Mouse (Mus musculus): Measurements from ENCODE around the gene Usp50.

Usp50 gene

DNA sequence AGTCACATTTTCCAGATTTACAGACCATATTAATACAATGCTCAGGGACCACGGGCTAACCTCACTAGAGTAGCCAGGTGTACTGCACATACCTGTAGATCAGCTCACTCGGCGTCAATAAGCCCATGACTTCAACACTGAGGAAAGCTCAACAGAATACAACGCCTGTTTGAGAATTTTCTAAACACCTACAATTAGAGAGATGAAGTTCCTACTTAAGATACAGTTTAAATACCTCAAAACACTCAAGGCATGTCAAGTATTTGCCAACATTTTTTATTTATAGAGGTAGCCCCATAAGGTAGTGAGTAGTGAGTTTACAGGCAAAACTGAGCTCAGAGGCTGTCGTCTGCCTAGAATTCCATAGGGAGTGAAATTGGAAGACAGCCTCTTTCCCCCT lies 39.9 kb downstream of the Usp50 start:
- DNase-seq (ENCODE audit: low spot score in 2 of 2) = no peak

DNA sequence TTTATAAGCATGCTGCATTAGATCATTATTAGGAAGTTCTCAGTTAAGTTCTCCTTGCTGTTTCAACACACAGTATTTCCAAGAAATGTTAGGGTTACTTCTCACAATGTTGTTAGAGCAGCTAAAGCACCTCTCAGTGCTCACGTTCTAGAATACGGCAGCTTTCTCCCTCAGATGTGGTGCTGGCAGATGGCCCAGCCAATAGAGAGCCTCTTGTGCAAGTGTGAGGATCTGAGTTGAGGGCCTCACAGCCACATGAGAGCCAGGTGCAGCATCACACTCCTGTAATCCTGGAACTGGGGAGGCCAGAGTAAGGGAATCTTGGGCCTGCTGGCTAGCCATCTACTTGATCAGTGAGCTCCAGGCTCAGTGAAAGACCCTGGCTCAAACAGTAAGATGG lies 43.0 kb downstream of the Usp50 start:
- no peak for DNase-seq (ENCODE audit: low spot score in 2 of 2)

DNA sequence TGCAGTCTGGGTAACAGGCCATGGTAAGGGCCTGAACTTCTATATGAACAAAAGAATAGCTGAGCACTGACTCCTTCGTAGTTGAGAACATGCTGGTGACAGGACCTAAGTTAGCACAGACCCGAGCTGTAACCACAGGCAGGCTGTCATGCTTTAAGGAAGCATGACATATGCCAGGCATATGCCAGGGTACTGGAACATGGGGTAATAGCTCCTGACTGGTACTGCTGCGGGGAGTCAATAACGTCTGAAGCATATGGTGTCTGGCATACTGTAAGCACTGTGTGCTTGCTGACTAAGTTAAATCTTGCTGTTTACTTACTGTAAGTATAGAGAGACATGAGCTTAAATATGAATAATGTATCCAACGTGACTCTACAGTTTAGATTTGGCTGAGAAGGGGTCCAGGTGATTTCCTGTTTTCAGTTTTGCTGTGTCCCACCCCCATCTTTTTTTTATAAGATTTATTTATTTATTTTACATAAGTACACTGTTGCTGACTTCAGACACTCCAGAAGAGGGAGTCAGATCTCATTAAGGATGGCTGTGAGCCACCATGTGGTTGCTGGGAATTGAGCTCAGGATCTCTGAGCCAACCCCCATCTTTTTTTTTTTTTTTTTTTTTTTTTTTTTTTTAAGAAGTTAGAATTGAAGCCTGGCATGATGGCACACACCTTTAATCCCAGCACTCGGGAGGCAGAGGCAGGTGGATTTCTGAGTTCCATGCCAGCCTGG lies 47.8 kb downstream of the Usp50 start:
- DNase-seq (ENCODE audit: low spot score in 2 of 2) = no peak

DNA sequence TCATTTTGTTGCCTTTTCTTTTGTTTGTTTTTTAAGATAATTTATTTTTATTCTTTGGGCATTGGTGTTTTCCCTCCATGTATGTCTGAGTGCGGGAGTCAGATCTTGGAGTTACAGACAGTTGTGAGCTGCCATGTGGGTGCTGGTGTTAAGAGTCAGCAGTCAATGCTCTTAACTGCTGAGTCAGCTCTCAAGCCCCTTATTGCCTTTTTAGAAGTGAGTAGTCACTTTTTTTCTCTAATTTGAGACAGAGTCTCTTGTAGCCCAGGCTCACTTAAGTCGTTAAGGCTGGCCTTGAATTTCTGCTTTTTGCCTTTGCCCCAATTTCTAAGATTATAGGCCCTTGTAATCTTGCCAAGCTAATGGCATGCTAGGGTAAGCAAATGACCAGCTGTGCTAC lies 52.8 kb downstream of the Usp50 start:
- no peak for DNase-seq (ENCODE audit: low spot score in 2 of 2)

DNA sequence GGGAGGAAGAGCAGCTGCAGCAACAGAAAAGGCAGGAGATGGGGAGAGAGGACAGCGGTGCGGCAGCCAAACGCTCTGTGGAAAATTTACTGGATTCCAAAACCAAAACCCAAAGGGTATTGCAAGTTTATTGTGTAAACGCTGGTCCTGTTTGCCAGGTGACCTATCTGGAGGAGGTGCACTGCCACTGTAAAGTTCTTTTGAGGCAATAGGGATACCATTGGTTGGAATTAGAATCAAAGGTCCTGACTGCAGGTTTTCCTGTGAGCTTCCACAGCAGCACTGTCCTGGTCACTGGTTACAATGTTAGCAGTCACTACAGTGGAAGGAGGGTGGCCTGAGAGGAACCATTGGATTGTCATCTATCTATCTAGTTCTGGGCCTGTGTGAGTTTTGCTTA lies 54.1 kb downstream of the Usp50 start:
- DNase-seq (ENCODE audit: low spot score in 2 of 2) = no peak

DNA sequence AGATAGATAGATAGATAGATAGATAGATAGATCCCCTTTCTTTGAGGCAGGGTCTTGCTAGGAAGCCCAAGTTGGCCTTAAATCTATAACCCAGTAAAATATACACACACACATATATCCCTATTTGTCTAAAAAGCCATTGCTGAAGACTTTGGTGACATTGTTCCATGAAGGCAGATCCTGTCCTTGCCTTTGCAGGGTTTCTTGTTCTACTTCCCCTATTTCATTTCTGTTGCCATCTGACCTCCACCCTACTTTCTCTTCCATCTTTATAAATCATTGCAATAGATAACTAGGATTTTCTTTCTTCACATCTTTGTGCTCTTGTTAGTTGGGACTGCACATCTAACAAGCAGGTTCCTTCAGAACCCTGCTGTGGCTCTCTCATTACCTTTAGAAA lies 70.3 kb downstream of the Usp50 start:
- no peak for DNase-seq (ENCODE audit: low spot score in 2 of 2)

DNA sequence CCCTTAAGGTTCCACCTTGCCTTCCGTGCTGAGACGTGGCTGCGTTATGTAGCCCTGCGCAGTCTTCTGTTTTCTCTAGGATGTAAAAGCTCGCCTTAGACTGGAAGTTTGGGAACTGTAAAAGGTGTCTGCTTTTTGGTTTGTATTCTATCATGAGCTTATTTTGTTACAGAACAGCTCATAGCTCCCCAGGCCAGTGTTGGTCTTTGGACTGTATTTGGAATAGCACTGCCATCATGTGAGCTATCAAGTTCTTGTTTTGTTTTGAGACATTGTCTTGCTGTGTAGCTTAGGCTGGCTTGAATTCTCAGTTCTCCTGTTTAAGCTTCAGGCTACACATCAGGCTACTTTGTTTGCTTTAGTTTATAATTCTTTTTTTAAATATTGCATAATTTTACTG lies 70.7 kb downstream of the Usp50 start:
- no peak for DNase-seq (ENCODE audit: low spot score in 2 of 2)

DNA sequence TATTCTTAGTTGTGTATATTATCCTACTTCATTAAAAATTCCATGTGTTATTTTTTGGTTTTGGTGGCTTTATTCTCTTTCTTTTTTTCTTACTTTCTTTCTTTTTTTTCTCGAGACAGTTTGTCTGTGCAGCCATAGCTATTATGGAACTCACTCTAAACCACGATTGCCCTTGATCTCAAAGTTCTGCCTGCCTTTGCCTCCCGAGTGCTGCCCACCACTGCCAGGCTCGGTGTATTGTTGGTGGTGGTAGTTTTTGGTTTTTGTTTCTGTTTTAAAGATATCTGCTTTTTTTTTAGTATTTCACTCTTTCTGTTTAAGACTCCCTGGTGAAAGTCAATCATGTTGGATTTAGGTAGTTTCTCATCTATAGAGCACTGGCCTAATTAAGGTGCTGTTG lies 74.9 kb downstream of the Usp50 start:
- no peak for DNase-seq (ENCODE audit: low spot score in 2 of 2)

DNA sequence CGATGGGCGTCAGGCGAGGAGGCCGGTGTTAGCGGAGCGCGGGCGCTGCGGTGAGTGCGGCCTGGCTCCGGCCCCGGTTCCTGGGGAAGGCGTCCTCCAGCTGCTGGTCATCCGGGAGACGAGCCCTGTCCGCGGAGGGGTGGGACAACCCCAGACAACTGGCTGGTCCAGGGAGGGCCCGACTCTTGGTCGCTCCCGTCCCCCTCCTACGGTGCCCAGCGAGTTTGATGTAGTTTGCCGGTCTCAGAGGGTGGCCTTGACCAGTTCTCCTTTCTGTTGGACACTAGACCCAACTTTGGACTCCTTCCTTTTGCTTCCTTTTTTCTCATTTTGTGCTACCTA lies 75.9 kb downstream of the Usp50 start:
- DNase-seq (ENCODE audit: low spot score in 2 of 2) = no peak

DNA sequence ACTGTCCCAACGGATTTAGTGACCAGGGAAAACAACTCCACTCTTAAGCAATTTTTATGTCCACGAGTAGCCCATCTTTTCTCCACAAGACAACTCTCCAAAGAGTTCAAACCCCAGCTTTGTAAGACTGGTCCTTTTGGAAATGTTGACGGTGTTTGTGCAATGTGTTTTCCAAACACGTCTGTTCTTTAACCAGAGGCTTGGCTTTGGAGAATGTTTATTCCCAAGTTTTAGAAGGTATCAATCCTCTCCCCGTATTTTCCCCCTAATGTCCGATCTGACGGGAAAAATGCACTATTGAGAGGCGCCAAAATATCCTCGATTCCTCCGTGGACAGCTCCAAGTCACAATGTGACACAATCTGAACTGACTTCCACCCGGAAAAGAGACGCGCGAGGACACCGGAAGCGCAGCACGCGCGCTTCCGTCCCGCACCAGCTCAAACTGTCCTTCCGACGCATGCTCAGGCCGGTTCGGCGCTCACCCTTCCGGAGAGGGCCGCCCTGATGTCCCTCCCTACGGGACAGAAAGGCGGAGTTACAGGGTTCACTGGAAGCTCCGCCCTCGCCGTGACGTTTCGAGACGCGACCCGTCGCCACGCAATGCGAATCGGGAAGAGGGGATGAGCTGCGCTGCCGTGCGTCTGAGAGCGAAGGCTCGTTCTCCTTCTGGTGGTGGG lies 76.4 kb downstream of the Usp50 start, which contains the start of gene Usp8:
Gene Usp8, plus strand, starts transcription at position 570 of the 679 bp plus-strand sequence.
- DNase-seq (ENCODE audit: low spot score in 2 of 2) = peak; percentile 96 to 98

DNA sequence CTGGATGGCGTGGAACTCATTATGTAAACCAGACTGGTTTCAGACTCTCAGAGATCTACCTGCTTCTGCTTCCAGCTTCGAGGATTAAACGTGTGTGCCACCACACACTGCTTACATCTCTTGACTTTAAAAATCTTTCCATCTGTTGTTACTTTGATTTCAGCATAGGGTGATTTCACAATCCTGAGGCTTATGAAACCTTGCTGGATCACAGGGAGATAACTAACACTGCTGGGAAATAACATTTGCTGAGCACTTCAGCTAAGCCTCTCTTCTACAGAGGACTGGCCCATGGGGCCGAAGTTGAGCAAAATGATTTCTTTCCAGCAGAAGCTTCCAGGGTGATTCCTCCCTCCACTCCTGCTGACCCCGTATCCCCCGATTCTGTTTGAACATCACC lies 88.0 kb downstream of the Usp50 start:
- DNase-seq (ENCODE audit: low spot score in 2 of 2) = no peak

DNA sequence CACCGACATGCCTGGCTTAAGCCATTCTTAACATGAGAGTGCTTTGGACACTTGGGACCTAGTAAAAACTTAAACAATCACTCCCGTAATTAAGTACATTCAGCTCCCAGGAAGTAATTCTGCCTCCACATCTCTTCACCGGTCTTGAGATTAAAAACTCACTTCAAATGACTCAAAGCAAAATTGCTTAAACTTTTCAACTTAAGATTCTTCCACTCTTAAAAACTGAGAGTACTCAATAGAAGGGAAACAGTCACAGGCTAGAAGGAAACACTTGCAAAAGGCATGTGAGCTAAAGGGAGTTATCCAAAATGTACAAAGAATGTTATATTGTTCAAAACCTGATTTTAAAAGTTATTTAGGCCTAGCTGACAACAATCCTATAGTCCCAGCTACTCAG lies 92.0 kb downstream of the Usp50 start:
- DNase-seq (ENCODE audit: low spot score in 2 of 2) = no peak

DNA sequence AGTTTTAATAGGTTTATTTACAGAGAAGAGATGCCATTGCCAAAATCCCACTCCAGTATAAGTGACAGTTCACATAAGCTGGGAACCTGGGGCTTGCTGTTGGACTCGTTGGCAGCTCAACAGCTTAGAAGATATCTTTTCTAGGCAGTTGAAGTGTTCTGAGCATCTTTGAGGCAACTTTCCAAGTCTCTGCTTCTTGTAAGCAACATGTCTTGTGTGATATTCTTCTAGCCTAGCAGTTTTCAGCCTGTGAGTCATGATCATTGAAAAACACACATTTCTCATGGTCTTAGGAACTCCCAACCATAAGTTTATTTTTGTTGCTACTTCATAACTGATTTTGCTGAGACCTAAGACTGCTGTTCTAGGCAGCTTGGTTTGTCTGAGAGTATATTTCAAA lies 100.3 kb downstream of the Usp50 start:
- no peak for DNase-seq (ENCODE audit: low spot score in 2 of 2)

DNA sequence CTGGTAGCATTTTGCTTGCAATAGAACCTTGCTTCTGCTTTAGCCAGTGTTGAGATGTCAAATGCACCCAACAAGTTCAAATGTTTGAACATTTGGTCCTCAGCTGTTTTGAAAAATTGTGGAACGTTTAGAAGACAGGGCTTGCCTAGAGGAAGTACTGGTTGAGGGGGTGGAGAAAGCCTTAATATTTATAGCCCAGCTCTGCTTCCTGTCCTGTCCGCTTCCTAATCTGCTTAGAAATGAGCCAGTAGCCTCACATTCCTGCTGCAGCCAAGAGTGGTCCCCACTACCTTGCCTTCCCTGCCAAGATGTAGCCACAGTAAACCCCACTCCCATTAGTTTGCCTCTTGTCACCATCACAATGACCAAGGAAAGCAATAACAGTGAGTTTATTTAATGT lies 100.9 kb downstream of the Usp50 start:
- DNase-seq (ENCODE audit: low spot score in 2 of 2) = no peak

DNA sequence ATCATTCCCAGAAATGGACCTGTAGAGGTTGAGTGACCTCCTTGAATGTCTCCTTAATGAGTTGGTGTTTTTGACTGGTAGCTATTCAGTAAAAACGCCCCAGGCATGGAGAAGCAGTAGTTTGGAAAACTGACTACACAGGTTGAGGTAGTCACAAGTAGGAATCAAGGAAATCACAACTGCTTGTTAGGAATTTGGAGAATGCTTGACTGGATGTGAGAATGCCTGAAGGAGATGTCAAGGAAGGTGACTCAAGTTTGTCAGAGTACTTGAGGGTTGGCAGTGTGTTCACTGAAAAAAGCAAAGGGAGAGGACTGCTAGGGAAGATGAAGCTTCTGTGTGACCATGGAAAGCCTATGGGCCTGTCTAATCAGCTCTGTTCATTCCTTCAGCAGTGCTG lies 105.9 kb downstream of the Usp50 start:
- no peak for DNase-seq (ENCODE audit: low spot score in 2 of 2)

DNA sequence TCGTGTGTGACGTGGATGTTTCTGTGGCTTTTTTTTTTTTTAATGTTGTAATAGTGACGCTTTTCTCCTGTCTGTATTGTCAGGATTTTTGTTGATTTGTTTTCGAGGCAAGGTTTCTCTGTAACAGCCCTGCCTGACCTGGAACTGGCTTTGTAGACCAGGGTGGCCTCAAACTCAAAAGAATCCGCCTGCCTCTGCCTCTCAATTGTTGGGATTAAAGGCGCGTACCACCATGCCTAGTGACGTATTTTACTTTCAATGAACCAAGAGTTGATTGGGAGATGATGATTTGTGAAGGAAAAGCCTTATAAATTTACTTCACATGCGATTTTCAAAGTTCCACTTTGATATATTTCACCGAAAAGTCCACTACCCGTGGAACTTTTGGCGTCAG lies 107.2 kb downstream of the Usp50 start, which contains the start of gene Gabpb1:
Gene Gabpb1, minus strand, starts transcription at position 216 of the 394 bp plus-strand sequence.
- DNase-seq (ENCODE audit: low spot score in 2 of 2) = peak in 1 of 2 experiments; percentile 43

DNA sequence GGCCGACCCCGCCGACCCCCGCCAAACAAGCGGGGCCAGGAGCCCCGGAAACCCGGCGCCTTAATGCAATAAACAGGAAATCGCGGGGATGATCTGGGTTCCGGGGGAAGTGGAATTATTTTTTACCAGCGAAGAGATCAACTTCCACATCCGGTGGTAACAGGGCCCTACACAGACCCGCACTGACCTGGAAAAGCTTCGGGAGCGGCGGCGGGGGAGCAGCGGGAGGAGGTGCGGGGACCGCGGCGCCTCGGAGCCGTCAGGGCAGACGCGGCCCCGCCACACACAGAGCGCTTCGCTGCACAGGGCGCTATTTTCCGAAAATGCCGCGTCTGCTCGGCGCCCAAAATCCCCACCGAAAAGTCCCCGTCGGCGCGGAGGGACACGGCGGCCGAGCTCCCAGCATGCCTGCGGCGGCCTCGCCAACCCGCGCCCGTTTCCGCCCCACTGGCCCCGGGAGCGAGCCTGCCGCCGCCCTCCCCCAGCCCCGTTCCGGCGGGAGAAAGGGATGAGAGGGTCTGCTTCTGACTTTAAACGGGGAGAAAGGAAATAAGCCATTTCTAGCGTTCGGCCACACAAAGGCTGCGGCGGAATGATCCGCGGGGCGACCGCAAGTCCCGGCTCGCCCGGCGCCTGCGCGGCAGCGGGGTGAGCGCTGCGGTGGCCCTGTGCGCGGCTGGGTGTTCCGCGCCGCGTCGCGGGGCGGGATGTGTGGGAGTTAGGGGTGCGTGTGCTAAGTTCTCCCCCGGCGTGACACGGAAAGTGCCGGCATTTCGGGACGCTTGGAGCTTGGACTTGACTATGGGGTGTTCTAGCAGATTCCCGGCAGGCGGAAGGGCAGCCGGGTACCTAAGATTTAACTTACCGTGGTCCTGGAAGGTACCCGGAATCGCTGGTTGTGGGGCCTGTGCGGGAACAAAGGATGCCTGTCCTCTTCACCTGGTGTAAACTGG lies 107.8 kb downstream of the Usp50 start:
- peak; percentile 89 to 95 for DNase-seq (ENCODE audit: low spot score in 2 of 2)

DNA sequence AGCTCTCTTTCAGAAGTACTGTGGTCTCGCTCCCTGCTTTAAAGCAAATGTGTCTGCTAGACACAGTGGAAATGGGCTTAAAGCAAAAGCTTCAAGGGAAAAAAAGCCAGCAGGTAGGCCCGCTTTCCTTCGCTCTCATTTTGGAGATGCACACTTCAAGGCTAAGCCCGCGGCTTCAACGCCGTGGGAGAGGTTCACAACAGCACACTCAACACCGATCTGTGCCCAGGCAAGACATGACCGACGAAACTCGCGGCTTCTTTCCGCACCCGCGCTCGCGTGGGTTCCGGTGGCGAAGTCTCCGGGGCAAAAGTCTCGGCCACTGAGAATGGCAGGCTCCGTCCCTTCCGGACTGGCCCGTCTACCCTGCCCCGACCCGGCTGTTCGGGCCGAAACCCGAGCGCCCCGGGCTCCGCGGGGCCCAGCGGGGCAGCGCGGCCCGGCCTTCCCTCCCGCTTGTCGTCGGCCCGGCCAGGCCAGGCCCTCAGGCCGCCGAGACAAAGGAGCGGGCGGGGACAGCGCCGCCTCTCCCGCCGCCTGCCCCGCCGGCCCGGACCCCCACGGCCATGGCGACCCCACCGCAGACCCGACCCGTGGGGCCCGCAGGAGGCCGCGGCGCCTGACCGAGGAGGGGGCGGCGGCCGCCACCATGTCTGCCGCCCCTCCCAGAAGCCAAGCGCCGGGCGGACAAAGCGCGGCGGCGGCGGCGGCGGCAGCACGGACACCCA lies 108.7 kb downstream of the Usp50 start:
- DNase-seq (ENCODE audit: low spot score in 2 of 2) = peak; percentile 66 to 79

DNA sequence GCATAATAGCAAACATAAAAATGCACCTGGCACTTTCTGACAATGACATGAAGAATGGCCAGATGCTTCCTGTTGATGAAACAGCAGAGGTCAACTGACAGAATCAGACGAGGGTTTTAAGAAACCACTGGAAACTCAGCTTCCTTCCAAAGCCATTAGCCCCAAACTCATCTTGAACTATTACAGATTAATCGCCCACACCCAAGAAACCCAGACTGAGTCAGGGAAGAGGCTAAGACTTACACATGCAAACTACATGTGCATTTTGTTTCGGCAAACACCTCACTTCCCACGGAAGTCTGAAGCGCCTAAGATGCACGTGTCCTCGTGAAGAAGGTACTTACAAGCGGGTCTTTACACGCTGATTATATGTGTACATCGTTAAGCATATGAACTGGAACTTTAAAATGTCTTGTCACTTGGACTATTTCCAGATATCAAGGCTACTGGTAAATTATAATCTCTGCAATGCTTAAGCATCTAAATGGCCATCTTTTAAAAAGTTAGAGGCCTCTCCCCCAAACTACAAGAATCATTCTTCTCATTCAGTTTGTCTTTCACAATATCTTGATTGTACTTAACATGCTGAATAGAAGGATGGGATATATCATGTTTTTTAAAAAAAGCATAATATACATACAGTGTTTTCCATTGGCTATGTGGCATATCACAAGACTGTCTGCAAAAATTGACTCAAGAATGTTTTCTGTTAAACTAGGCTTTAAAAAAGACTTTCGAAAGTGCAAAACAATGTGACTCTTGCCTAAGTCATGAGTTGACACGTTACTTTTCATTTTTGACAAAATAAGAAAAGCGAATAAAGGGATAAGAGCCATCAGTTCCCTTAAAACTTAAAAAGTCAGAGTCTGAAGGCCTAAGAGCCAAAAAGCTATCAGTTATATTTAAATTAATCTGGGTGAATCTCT lies 109.7 kb downstream of the Usp50 start:
- DNase-seq (ENCODE audit: low spot score in 2 of 2) = peak in 1 of 2 experiments; percentile 24

DNA sequence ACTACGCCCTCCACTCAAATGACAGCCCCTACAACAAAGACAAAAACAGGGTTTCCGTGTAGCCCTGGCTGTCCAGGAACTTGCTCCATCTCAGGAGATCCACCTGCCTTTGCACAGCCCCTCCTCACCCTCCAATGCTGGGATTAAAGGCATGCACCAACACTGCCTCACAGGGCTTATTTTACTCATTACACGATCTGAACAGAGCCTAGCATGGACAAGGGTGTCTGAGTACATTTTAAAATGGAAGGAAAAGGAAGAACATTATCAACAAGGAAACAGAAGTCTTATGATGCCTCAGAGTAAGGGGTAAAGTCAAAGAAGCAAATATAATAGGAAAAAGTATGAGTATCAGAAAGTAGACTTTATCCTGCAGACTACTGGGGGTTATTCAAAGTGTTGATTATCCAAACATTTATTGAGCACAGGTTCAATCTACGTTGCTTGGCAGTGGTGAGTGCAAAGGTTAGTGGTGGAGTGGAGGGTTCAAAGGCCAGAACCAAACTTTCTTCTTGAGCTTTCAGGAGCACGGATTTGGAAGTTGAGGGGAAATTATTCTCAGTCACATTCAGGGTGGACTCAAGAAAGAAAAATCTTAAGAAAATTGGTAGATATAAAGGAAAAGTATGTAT lies 114.5 kb downstream of the Usp50 start:
- no peak for DNase-seq (ENCODE audit: low spot score in 2 of 2)
